Mouse (Mus musculus): ENCODE data around the gene Gm45233.
"Not testable (repeated sequence)": the region's sequence is repeated elsewhere in the genome, so short reads cannot be mapped to it uniquely, and the experiment has no call there.

The Gm45233 gene

DNA sequence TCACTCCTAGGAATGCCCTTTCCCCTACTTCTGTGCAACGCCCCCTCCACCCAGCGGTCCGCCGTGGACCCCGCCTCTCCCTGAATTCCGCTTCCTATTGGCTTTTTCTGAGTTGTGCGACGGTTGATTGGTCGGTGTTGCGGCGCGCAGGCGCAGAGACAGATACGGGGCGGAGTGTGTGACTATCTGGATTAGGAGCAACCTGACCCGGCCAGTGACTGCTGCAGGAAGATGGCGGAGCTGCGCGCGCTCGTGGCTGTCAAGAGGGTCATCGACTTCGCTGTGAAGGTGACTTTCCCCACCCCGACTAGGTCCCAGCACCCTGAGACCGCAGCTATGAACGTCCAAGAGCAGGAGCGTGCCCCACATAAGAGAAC is at the start of gene Gm45233, which contains the start of gene Etfb:
Gm45233 (plus strand) TSS at position 212 of the 377 bp plus-strand sequence.
Etfb (plus strand) TSS at position 167 of the 377 bp plus-strand sequence.
- DNase-seq, result peak; percentile 91

DNA sequence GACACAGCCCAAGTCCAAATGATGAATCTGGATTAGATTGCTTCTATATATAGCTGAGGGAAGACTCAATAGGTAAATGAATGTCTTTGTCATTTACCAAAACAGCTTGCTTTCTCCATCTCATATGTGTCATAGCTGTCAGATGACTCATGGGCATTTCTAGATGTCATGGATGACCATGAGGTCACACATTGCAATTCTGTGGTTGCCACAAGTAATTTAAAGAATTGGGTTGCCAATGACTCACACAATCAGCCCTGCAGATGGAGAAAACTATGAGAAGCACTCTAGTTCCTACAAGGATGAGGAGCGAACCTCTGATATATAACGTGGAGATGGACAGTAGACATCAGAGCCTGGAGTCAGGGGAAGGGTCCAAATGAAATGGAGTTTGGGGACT is 44.4 kb upstream of the Gm45233 start:
- DNase-seq, result no peak

DNA sequence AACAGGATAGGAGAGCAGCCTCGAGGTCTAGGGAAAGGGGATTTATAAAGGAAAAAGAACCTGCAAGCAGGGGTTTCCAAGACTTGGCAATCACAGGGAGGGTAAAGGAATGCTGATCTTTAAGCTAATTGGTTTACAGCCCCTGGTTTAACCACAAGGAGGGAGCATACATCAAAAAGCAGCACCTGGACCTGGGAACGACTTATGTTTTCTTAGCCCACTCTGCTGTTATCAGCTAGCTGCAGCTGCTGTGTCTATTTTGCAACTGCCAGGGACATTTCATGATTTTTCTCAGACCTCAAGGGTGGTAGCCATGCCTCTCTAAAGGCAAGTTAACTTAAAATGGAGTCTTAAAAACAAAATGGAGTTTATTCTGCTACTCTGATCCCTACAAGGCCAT is 41.2 kb upstream of the Gm45233 start:
- no peak for DNase-seq

DNA sequence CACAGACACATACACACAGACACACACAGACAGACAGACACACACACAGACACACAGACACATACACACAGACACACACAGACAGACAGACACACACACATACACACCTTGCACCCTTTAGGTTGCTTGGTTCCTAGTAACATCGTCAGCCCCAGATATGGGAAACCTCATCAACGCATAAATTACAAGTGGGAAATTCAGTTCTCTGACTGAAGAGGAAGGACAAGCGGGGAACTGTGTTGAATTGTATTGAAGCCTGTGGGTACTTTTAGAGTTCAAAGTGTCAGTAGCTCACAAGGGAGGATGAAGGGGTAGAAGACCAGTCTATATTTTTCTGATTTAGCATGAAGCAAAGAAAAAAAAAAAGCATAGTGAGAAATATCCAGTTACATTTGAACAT is 36.4 kb upstream of the Gm45233 start:
- DNase-seq, result no peak

DNA sequence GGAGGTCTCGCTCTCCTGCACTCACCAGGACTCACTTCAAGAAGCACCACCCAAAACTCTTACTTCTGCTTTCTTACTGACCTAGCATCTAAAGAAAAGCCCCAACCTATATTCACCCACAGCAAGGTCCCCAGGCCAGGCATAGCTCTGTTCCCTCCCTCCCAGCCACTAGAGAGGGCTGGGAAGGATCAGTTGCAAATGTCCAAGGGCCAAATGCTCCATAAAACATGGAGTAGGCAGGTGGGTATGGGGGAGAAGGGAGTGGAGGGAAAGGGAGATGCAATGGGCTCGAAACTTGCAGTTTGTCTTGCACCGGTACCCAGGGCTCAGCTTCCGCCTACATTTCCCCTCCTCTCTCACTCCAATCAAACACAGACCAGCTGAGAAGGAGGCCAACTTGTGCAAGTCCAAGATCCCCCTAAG is 35.8 kb upstream of the Gm45233 start, which contains the start of gene Siglecg:
Siglecg (plus strand) TSS at position 74 of the 423 bp plus-strand sequence.
- DNase-seq, result no peak

DNA sequence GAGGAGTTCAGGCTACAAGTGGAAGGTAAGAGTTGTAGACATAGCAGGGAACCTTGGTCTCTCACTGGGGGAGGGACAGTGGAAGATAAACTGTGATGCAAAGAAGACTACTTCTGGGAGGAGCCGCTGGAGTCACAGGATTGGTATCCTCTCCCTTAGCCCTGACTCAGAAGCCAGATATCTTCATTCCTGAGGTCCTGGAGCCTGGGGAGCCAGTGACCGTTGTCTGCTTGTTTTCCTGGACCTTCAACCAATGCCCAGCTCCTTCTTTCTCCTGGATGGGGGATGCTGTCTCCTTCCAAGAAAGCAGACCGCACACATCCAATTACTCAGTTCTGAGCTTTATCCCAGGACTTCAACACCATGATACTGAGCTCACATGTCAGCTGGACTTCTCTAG is 34.8 kb upstream of the Gm45233 start:
- no peak for DNase-seq

DNA sequence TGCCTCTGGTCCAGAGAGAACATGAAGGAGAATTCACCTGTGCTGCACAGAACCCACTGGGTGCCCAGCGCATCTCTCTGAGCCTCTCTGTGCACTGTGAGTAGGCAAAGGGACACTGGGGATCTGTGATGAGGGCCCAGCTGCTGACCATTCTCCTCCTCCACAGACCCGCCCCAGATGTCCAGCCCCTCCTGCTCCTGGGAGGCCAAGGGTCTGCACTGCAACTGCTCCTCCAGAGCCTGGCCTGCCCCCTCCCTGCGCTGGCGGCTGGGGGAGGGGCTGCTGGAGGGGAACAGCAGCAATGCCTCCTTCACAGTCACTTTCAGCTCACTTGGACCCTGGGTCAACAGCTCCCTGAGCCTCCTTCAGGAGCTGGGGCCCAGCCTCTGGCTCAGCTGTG is 32.2 kb upstream of the Gm45233 start:
- DNase-seq, result not testable (repeated sequence)

DNA sequence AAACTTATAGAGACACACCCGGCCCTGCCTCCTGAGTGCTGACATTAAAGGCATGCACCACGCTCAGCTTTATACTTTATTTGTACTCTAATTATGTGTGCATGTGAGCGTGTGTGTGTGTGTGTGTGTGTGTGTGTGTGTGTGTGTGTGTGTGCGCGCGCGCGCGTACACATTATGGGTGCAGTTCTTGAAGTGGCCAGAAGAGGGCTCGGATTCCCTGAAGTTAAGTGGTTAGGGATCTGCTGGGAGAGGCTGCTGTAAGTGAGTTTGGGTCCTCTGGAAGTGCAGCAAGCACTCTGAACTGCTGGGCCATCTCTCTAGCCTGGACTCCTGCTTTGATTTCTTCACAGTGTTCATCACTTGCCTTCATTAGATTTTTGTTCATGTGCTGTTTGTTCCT is 26.6 kb upstream of the Gm45233 start:
- no peak for DNase-seq

DNA sequence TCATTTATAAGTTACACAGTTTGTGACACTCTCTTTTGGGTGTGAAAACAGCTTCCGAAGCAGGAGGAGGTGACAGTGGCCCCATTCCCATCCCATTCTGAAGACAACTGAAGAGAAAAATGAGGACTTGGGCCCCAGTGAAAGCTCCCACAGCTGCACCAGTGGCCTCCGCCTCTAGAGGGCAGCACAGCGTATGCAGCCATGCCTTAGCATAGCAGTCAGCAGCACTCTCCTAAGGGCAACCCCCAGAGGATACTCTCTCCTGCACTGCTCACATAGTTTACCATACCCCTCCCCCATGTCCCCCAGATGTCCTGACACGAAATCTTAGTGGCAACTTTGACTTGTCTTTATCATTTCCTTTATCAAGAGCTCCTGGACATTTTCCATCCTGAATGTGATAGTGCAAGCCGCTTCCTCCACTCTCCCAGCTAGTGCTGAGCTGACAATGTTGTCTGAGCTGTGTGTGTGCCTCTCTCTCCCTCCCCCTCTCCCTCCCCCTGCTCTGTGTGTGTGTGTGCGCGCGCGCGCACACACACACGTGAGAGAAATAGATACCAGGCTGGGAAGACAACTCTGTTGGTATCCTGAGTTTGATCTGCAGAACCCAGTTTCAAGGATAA is 20.8 kb upstream of the Gm45233 start:
- DNase-seq, result peak; percentile 89

DNA sequence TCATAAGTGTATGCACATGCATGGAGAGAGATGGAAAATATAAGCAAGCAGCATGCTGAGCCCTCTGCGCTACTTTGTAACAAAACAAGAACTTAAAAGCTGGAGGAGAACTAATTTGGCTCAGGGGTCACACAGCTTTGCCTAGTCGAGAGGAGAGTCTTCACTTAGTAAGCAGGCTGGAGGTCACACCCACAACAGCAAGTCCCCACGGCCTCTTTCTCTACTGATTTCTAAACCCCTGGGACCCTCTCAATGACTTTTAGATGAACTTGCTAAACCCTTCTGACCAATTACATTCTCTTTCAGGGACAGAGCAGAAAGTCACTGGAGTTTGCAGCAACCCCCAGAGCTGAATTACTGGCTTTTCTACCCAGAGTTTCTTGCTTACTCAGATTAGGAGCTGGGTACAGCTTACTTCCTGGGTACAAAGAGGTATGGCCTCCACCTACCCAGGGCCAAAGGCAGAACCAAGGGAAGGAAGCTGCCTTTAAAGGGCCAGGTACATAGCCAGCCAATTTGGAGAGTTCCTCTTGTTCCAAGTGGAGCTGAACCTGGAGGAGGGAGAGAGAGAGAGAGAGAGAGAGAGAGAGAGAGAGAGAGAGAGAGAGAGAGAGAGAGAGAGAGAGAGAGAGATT is 19.8 kb upstream of the Gm45233 start:
- no peak for DNase-seq

DNA sequence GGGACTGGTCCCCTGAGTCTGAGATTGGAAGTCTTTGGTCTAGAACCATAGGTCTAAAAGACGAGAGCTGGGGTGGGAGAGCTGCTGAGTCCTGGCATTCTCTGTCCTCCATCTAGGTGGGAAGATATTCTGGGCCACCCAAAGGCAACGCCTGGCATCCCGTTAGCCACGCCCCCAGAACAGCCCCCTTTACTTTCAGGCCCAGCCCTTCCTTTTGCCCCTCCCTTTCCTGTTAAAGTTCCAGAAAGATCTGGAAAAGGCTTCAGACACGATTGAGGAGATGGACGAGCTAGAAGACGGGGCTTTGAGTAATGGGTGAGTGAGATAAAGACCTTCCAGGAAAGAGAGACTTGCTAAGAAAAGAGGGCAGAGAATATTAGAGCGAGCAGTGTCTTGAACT is 16.5 kb upstream of the Gm45233 start, which contains the start of gene Lim2:
Lim2 (plus strand) TSS at position 265 of the 400 bp plus-strand sequence.
- DNase-seq, result no peak

DNA sequence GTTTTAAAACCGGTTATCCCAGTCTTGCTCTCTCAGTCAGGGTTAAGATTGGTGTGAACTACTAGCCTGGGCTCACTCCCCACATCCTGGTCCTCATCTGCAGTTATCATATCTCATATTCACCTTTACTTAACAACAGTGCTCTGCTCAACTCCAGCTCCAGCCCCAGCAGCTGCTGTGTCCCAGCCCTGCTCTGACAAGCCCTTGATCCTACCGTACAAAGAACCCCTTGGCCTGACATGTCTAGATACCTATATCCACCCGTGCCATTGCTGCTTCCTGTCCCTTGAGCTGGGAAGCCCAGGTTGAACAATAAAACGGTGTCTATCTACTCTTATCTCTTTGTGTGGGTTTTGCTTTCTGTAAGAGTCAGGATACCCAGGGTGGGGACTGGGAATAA is 14.4 kb upstream of the Gm45233 start:
- DNase-seq, result no peak

DNA sequence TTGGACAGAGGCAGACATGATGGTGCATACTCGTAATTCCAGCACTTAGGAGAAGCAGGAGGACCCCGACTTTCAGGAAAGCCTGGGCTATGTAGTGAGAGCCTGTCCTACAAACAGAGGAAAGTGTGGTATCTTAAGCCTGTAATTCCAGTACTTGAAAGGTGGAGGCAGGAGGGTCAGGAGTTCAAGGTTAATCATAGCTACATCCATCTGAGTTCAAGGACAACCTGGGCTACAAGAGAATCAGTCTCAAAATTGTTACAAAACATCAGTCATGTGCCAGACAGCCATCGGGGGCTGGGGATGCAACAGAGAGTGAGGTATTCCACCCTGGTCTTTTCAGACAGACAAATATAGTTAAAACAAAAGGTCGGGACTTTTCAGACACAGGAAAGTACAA is 11.0 kb upstream of the Gm45233 start:
- DNase-seq, result no peak

DNA sequence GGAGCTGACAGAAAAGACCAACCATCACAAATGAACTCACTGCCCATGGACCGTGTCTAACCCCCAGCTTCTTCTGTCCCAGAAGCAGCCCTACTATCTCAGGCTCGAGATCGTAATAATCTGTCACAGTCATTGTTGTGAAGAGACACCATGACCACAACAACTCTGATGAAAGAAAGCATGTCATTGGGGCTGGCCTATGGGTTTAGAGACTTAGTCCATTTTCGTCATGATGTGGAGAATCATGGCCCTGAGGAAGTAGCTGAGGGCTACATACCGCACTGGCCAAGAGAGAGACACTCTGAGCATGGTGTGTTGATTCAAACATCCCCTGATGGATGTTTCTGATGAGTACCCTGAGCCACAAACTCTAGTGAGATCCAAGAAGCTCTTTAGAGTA is 9.3 kb upstream of the Gm45233 start:
- DNase-seq, result no peak

DNA sequence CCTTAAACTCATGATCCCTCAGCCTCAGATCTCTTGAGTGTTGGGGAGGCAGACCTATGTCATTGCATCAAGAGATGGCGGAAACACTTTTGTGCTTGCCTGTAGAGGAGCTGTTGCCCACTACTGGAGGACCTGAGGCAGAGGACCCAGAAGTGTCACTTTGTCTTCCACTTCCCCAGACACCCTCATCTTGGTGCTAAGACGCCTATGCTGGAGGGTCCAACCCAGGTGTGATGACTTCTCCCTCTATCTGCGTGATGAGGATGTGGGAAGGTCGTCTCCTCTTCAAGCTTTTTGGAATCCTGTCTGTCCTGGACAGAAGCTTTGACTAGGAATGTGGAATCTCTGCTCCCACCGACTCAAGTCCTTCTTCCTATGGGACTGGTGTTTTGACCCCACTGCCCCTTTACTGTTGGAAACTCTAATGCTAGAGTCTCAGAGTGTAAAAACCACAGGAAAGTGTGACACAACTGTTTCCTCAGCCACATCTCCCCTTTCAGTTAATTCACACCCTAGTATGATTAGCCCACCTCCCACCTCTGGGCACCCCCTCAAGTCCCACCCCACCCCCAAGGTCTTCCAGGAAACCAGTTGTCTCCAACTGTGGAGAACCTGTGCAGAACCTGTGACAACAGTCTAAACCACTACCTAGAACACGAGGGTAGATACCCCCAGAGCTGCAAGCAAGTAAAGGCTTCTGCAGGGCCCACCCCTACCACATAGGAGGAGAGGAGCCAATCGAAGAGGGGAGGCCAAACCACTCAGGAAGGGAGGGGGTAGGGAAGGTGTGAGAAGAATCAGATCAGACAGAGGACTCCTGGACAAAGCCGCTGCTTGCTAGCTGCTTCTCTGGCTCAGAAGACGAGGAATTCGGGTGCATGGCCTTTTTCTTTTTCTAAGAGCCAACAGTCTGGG is 7.3 kb upstream of the Gm45233 start, which contains the start of gene Nkg7:
Nkg7 (plus strand) TSS at position 733 of the 915 bp plus-strand sequence.
- DNase-seq, result no peak

DNA sequence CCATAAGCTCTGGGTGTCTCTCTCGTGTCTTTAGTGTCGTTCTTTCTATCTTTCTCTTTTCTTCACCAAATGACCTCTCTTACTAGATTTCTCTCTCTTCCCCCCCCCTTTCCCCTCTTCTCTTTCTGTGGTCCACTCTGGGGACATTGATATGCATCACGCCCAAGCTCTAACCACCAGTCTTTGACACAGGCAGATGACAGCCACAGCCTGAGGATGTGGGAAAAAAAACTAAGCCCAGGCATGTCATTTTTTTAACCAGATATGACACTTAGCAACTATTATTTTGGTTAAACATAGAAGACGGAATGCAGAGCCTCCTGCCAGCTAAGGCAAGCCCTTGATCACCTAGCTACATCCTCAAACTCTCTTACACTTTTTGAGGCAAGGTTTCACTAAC is 5.3 kb upstream of the Gm45233 start:
- DNase-seq, result no peak

DNA sequence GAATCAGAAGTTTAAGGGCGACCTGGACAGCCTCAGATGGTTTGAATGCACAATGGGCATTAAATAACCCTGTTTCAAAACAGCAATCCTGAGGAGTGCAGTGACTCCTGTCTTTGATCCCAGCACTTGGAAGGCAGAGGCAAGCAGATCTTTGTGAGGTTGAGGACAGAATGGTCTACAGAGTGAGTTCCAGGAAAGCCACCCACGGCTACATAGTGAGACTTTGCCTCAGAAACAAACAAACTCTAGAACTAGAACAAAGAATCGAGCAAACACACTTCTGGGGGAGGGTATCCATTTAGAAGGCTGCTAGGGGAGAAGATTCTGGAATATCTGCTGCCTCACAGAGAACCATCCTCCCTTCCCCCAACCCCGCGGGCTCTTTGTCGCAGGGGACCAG is 3.4 kb upstream of the Gm45233 start, which contains the start of gene Cldnd2:
Cldnd2 (plus strand) TSS at position 301 of the 400 bp plus-strand sequence.
- no peak for DNase-seq

DNA sequence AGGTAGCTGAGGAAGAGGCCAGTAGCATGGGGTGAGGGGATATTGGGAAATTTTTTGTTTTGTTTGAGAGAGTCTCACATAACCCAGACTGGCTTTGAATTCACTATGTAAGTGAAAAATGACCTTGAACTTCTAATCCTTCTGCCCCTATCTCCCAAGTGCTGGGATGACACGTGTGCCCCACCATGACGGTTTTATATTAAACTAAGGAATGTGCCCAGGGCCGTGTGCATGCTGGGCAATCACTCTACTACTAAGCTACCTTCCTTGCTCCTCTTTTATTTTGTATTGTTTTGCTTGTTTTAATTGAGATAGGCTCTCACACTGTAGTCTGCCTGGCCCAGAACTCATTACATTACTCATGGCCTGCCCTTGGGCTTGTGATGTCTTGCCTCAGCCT is 2.9 kb upstream of the Gm45233 start:
- DNase-seq, result no peak

DNA sequence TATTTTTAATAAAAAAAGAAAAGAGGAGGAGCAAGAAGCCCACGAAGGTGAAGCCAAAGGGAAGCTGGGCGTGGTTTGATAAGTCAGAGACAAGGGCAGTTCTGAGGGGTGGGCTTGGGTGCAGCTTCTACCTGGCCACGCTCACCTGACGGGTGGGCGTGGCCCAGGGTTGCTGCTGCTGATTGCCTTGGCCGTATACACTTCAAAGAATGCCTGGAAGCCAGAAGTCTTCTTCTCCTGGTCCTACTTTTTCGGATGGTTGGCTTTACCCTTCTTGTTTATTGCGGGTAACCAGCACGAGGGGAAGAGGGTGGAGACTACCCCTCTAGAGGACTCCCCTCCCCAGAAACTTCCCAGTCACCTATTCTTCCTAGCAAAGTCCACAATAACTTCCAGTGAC is 1.2 kb upstream of the Gm45233 start:
- no peak for DNase-seq

DNA sequence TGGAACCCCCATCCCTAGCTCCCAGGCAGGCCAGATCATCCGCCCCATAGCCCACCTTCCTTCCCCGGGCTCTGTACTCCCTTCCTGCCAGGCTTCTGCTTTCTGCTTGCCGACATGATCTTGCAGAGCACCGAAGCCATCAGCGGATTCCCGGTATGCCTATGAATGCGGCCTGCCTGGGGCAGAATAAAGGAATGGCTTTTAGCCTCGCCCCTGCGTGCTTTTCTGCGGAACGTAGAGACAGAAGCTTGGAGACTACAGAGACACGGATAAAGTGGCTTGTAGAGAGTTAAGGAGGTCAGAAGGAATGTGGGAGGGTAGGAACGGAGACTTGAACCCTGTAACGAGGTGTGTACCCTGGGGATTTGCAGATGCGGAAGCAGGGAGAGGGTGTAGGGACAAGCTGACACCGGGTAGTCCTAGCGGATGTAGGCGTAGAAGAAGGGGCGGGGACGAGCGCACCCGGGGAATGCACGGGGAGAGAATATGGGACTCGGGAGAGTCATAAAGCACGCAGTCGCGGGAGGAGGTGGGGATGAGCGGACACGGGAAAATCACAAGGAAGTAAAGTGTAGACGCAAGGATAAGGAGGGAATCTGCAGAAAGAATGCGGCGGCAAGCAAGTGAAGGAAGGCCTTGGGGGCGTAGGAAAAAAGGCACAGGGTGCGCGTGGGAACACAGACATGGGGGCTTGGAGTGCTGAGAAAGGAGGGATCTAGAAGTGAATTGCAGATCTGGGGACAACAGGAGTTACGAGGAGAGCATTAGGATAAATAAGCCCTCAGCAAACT is 607 bp upstream of the Gm45233 start:
- DNase-seq, result peak; percentile 59

DNA sequence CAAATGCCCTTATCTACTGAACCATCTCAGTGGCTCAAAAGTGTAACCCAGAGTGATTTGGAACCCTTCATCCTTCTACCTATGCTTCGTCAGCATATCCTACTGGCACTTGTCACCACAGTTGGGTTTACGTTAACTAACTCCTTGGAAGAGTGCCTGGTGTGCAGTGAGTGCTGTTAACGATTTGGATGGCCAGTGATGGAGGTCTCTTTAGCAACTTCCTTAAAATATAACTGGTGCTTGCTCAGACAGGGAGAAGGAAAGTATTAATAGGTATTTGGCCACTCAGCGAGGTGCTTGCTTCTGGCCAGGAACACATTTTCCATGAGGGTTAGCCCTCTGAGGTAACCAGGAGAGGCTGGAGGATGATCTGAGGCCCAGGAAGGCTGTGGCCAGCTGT is 3.9 kb downstream of the Gm45233 start:
- DNase-seq, result no peak

DNA sequence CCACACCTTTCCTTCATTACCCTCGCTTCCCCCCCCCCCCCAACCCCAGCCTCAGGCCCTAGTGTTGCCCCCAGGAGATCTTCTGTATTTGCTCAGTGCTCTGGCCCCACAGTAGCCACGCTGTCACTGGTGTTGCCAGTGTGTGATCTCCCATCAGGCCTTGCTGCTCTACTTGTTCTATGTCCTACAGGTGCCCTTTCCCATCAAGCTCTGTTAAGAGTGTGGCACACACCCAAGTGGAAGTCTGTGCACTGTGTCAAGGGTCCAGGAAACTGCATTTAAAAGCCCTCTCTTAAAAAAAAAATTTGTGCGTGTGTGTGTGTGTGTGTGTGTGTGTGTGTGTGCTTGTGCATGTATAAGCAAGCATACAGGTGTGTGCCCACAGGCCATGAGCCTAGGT is 4.3 kb downstream of the Gm45233 start:
- no peak for DNase-seq

DNA sequence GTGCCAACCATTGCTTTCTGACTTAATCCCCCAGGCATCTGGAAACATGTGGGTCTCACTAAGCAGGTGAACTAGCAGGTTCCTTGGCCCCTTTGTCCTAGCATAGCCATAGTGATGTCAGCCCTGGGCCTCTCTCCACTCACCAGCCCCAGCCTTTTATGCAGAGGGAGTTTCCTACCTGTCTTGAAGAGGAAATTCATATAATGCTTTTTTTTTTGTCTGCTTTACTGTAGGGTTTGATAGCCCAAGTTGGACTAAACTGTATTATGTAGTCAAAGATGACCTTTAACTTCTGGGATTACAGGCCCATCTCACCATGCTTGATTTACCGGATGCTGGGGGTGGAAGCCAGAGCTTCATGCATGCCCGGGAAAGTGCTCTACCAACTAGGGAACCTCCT is 5.9 kb downstream of the Gm45233 start:
- no peak for DNase-seq
